9 mouse cellular contexts compared by ENCODE assay signal in genomic region chr12:111537341-111537740, GRCm38 (mm10). TPM values are rescaled to one million over a fixed set of nuclear protein-coding genes. Genes with fewer than 3 reads are reported as not detected.
DNase-seq lines count a peak whose midpoint lies in the region; ATAC-seq and TF ChIP-seq lines count a peak whose summit lies in the region.
"Had no signal": no experiment of that assay in that cellular context is flagged by ENCODE, and none has a peak within 500 bp of the region (broad histone marks: within the 10 kb centered on the region; RNA-seq: fewer than 3 reads in every experiment).

No protein-coding gene starts in this region.

- no peak for TF ChIP-seq EP300 in heart, adult 2 months (IDR thresholded peaks at IDR 0.05; ENCODE audit: insufficient read depth, low read depth, low read length)

- under 1% methylated on average over 22 of the region's 22 CpGs for WGBS in heart, adult 2 months
- WGBS in limb, embryonic 11.5 days = under 1% methylated on average over 22 of the region's 22 CpGs
- 0% methylated on average over 22 of the region's 22 CpGs for WGBS in midbrain, embryonic 16.5 days

- H3K9ac ChIP-seq in heart, adult 2 months (ENCODE audit: low read depth, low read length) = peak overlapping the region; percentile 96
- H3K9ac ChIP-seq in limb, embryonic 11.5 days (ENCODE audit: low read length) = peak overlapping the region; percentile 98
- peak overlapping the region; percentile 93 for H3K9ac ChIP-seq in midbrain, embryonic 16.5 days (ENCODE audit: low read depth, low read length)

- H3K9me3 ChIP-seq in G1E (replicated peaks) = no peaks in the 10 kb centered on the region; the same call in 1 of the 2 replicates
- H3K9me3 ChIP-seq in limb, embryonic 11.5 days (ENCODE audit: control insufficient read depth, low read length) = no peaks in the 10 kb centered on the region
- no peaks in the 10 kb centered on the region for H3K9me3 ChIP-seq in midbrain, embryonic 16.5 days (replicated peaks; ENCODE audit: control insufficient read depth, low read length, poor library complexity, severe bottlenecking)

- DNase-seq in heart, adult 2 months = no peak
- DNase-seq in heart, postnatal 36 days = no peak
- DNase-seq in G1E (ENCODE audit: low spot score) = peak; percentile 67
- DNase-seq in limb, embryonic 11.5 days (ENCODE audit: low spot score) = no peak
- DNase-seq in cerebellum, adult 11-12 months = no peak

- H3K4me1 ChIP-seq in heart, adult 2 months (ENCODE audit: control insufficient read depth, insufficient read depth, low read length) = peaks cover 2% of the 10 kb centered on the region
- H3K4me1 ChIP-seq in G1E (ENCODE audit: insufficient read depth, low read depth, low read length) = peaks cover 66% of the 10 kb centered on the region
- peaks cover 5% of the 10 kb centered on the region; the same call in 1 of the 2 replicates for H3K4me1 ChIP-seq in limb, embryonic 11.5 days (ENCODE audit: control insufficient read depth, insufficient read depth, low read length)
- peaks cover 35% of the 10 kb centered on the region for H3K4me1 ChIP-seq in midbrain, embryonic 16.5 days (ENCODE audit: control insufficient read depth, insufficient read depth, low read length)

- H3K4me3 ChIP-seq in heart, adult 2 months = peak overlapping the region; percentile 65
- H3K4me3 ChIP-seq in G1E (ENCODE audit: low read depth, low read length) = peak overlapping the region; percentile 84
- H3K4me3 ChIP-seq in limb, embryonic 11.5 days (ENCODE audit: low read depth, low read length) = peak overlapping the region; percentile 97
- peak overlapping the region; percentile 93 for H3K4me3 ChIP-seq in midbrain, embryonic 16.5 days (ENCODE audit: low read depth, low read length)

- no peaks in the 10 kb centered on the region for H3K27me3 ChIP-seq in heart, adult 2 months (ENCODE audit: control insufficient read depth, insufficient read depth, low read length)
- peaks cover 7% of the 10 kb centered on the region for H3K27me3 ChIP-seq in G1E (ENCODE audit: insufficient read depth, low read length)
- no peaks in the 10 kb centered on the region for H3K27me3 ChIP-seq in limb, embryonic 11.5 days (ENCODE audit: control insufficient read depth, insufficient read depth, low read length)
- H3K27me3 ChIP-seq in midbrain, embryonic 16.5 days (ENCODE audit: control insufficient read depth, insufficient read depth, low read depth, low read length) = no peaks in the 10 kb centered on the region
- H3K27me3 ChIP-seq: Patski had no signal

- H3K79me2 ChIP-seq in heart, adult 2 months (replicated peaks; ENCODE audit: control insufficient read depth, insufficient read depth, low read length) = 0 out of 2 replicates have a peak, but pooled peaks cover 3% of the 10 kb centered on the region

- no peak for ATAC-seq in G1E (ENCODE audit: extremely low read depth, insufficient number of reproducible peaks, low FRiP score, poor library complexity, severe bottlenecking)
- ATAC-seq in erythroid progenitor cell, adult 5-6 weeks (replicated peaks; ENCODE audit: low FRiP score, poor library complexity, severe bottlenecking) = peak; percentile 41
- ATAC-seq in limb, embryonic 11.5 days (ENCODE audit: insufficient number of reproducible peaks, low FRiP score, low TSS enrichment, low read depth) = peak; percentile 41; the same call in 1 of the 2 replicates
- ATAC-seq in midbrain, embryonic 16.5 days = peak; percentile 62
- ATAC-seq in CD4-positive, CD25-positive, alpha-beta regulatory T cell, adult 4 months = no peak

- intact Hi-C loops in heart, adult 2 months (cut with DNase I) = loop anchor here (2.0 kb wide), 1 partner anchor 37 kb away; the partner anchor contains the start of gene Mark3
- intact Hi-C loops in heart, postnatal 36 days (cut with DNase I) = no loop called here

- TF ChIP-seq POLR2A in heart, adult 2 months (IDR thresholded peaks at IDR 0.05; ENCODE audit: insufficient read depth, low read depth, low read length) = no peak

- peak overlapping the region; percentile 95 for H3K27ac ChIP-seq in heart, adult 2 months
- peak overlapping the region; percentile 21; the same call in 1 of the 2 replicates for H3K27ac ChIP-seq in limb, embryonic 11.5 days (replicated peaks; ENCODE audit: low read depth, low read length)
- peak overlapping the region; percentile 99 for H3K27ac ChIP-seq in midbrain, embryonic 16.5 days (ENCODE audit: low read length)

- H3K36me3 ChIP-seq in heart, adult 2 months (ENCODE audit: control insufficient read depth, insufficient read depth, low read length) = peaks cover 30% of the 10 kb centered on the region
- peaks cover 44% of the 10 kb centered on the region for H3K36me3 ChIP-seq in G1E (replicated peaks)
- H3K36me3 ChIP-seq in limb, embryonic 11.5 days (ENCODE audit: control insufficient read depth, insufficient read depth, low read length) = peaks cover 17% of the 10 kb centered on the region
- peaks cover 15% of the 10 kb centered on the region for H3K36me3 ChIP-seq in midbrain, embryonic 16.5 days (ENCODE audit: control insufficient read depth, insufficient read depth, low read length)

- peak overlapping the region; percentile 58 for H3K4me2 ChIP-seq in limb, embryonic 11.5 days (ENCODE audit: low read depth, severe bottlenecking)
- H3K4me2 ChIP-seq in midbrain, embryonic 16.5 days (ENCODE audit: low read length) = peak overlapping the region; percentile 68

- no peak for TF ChIP-seq CTCF in heart, adult 2 months (IDR thresholded peaks at IDR 0.05)
- TF ChIP-seq CTCF in G1E (IDR thresholded peaks at IDR 0.05; ENCODE audit: low read depth, low read length) = no peak

RNA-seq across cellular contexts. Expression of gene Eif5, which starts 0.5 kb away (rescaled TPM):
- total RNA-seq in heart, adult 2 months (2021) = 100 to 1,000 TPM; 160 to 170 TPM
- polyA plus RNA-seq in heart, adult 2 months (2012; rRNA removed) = 39.4 and 85.3 TPM in 2 replicates
- total RNA-seq in heart, postnatal 36 days (2021) = 100 to 1,000 TPM; 130 to 152 TPM
- 512 and 637 TPM in 2 replicates for total RNA-seq in G1E (2014; fragmentation: Nextera tagmentation)
- total RNA-seq in G1E (2017) = 260 and 285 TPM in 2 replicates
- 107 and 121 TPM in 2 replicates for polyA plus RNA-seq in G1E (2012)
- 265 and 296 TPM in 2 replicates for total RNA-seq in erythroid progenitor cell, adult 5-6 weeks (2015; ENCODE audit: low replicate concordance)
- 240 and 253 TPM in 2 replicates for total RNA-seq in erythroid progenitor cell, adult 5-6 weeks (2017; ENCODE audit: low replicate concordance)
- 666 and 690 TPM in 2 replicates for polyA plus RNA-seq in limb, embryonic 11.5 days (2014; fragmentation: Nextera tagmentation; extraction: Ambion mirVana)
- 502 and 561 TPM in 2 replicates for polyA plus RNA-seq in midbrain, embryonic 16.5 days (2015; fragmentation: Nextera tagmentation; extraction: Ambion mirVana)
- 100 to 1,000 TPM in 1 of 2 experiments, 10 to 100 TPM in 1; 76.9 to 116 TPM for polyA plus RNA-seq in CD4-positive, CD25-positive, alpha-beta regulatory T cell, adult 4 months (2017; shearing (Covaris generic))

RNA-seq across cellular contexts. Expression of gene Mark3, which starts 37.0 kb away (rescaled TPM):
- 10 to 100 TPM; 50.6 to 52.5 TPM for total RNA-seq in heart, adult 2 months (2021)
- 18.1 and 28.2 TPM in 2 replicates for polyA plus RNA-seq in heart, adult 2 months (2012; rRNA removed)
- total RNA-seq in heart, postnatal 36 days (2021) = 10 to 100 TPM; 49.9 to 54.6 TPM
- 223 and 248 TPM in 2 replicates for total RNA-seq in G1E (2014; fragmentation: Nextera tagmentation)
- total RNA-seq in G1E (2017) = 142 and 145 TPM in 2 replicates
- polyA plus RNA-seq in G1E (2012) = 21.3 and 23.3 TPM in 2 replicates
- total RNA-seq in erythroid progenitor cell, adult 5-6 weeks (2015; ENCODE audit: low replicate concordance) = 200 and 221 TPM in 2 replicates
- total RNA-seq in erythroid progenitor cell, adult 5-6 weeks (2017; ENCODE audit: low replicate concordance) = 177 and 202 TPM in 2 replicates
- 65.4 and 65.7 TPM in 2 replicates for polyA plus RNA-seq in limb, embryonic 11.5 days (2014; fragmentation: Nextera tagmentation; extraction: Ambion mirVana)
- 39.9 and 45.5 TPM in 2 replicates for polyA plus RNA-seq in midbrain, embryonic 16.5 days (2015; fragmentation: Nextera tagmentation; extraction: Ambion mirVana)
- 10 to 100 TPM; 28.9 to 33.9 TPM for polyA plus RNA-seq in CD4-positive, CD25-positive, alpha-beta regulatory T cell, adult 4 months (2017; shearing (Covaris generic))

RNA-seq across cellular contexts. Expression of gene Gm266, which starts 51.7 kb away (rescaled TPM):
- total RNA-seq in heart, adult 2 months (2021) = under 1 TPM; 0.36 to 0.39 TPM
- polyA plus RNA-seq in heart, adult 2 months (2012; rRNA removed) = 0.23 and 0.88 TPM in 2 replicates
- under 1 TPM; 0.57 to 0.58 TPM for total RNA-seq in heart, postnatal 36 days (2021)
- not detected in 2 replicates for total RNA-seq in G1E (2014; fragmentation: Nextera tagmentation)
- 0.11 TPM in 1 of 2 replicates, not detected in the other for total RNA-seq in G1E (2017)
- not detected in 2 replicates for polyA plus RNA-seq in G1E (2012)
- 1.8 TPM in 1 of 2 replicates, not detected in the other for total RNA-seq in erythroid progenitor cell, adult 5-6 weeks (2015; ENCODE audit: low replicate concordance)
- not detected in 2 replicates for total RNA-seq in erythroid progenitor cell, adult 5-6 weeks (2017; ENCODE audit: low replicate concordance)
- polyA plus RNA-seq in limb, embryonic 11.5 days (2014; fragmentation: Nextera tagmentation; extraction: Ambion mirVana) = 11.4 and 13.8 TPM in 2 replicates
- 1.0 and 3.1 TPM in 2 replicates for polyA plus RNA-seq in midbrain, embryonic 16.5 days (2015; fragmentation: Nextera tagmentation; extraction: Ambion mirVana)
- polyA plus RNA-seq in CD4-positive, CD25-positive, alpha-beta regulatory T cell, adult 4 months (2017; shearing (Covaris generic)) = not detected

Comparison
In these comparisons a context has a peak if more than half of its experiments do, and no peak if none do; other contexts are left out.
1. H3K27ac ChIP-seq: peak in every context shown above with its lines; median percentile 99 in midbrain, embryonic 16.5 days; 95 in heart, adult 2 months; 21 in limb, embryonic 11.5 days.
2. ATAC-seq: peak in erythroid progenitor cell, adult 5-6 weeks (single experiment), limb, embryonic 11.5 days (single experiment) and midbrain, embryonic 16.5 days (single experiment); none in G1E (single experiment) and CD4-positive, CD25-positive, alpha-beta regulatory T cell, adult 4 months (single experiment).
3. Peak in every context shown above with its lines, with median percentiles within 50 percentile points of each other: H3K4me3 ChIP-seq and H3K9ac ChIP-seq.